Mouse (Mus musculus): ENCODE measurements around the gene Atp6v0a2. TPM values are rescaled to one million over a fixed set of nuclear protein-coding genes. Genes with fewer than 3 reads are reported as not detected.

Gene Atp6v0a2
- polyA plus RNA-seq, 1 experiment from 2014 or later = 50.4 TPM

- H3K36me3 ChIP-seq (ENCODE audit: control insufficient read depth, insufficient read depth, low read length) = no peaks in the 10 kb centered on the region; the same call in 1 of the 2 replicates
- H3K4me3 ChIP-seq (ENCODE audit: low read depth, low read length) = no peak overlapping the region
- DNase-seq (ENCODE audit: low spot score) (no peak), ATAC-seq (ENCODE audit: insufficient read depth, low FRiP score, low TSS enrichment) (no peak)
- H3K27me3 ChIP-seq (ENCODE audit: control insufficient read depth, insufficient read depth, low read length) = no peaks in the 10 kb centered on the region
- H3K27ac ChIP-seq (ENCODE audit: low read depth, low read length) = no peak overlapping the region
- H3K9ac ChIP-seq (ENCODE audit: low read length) = no peak overlapping the region
- 87% methylated on average over 17 of the region's 17 CpGs for WGBS
- no peaks in the 10 kb centered on the region for H3K9me3 ChIP-seq (ENCODE audit: control insufficient read depth, low read length)
- no peaks in the 10 kb centered on the region for H3K4me1 ChIP-seq (ENCODE audit: control insufficient read depth, insufficient read depth, low read length)
- H3K4me2 ChIP-seq (ENCODE audit: low read depth) = no peak overlapping the region
These were observed 23.2 kb upstream of the Atp6v0a2 start for GRCm38 (mm10) chr5:124605041-124605622.

- Histone ChIP-seq H3K9me3 (ENCODE audit: control insufficient read depth, low read length) (no peaks in the 10 kb centered on the region), H3K27ac (ENCODE audit: low read depth, low read length) (no peak overlapping the region), H3K4me3 (ENCODE audit: low read depth, low read length) (no peak overlapping the region), H3K4me1 (ENCODE audit: control insufficient read depth, insufficient read depth, low read length) (no peaks in the 10 kb centered on the region), H3K36me3 (ENCODE audit: control insufficient read depth, insufficient read depth, low read length) (no peaks in the 10 kb centered on the region; the same call in 1 of the 2 replicates), H3K9ac (ENCODE audit: low read length) (no peak overlapping the region), H3K4me2 (ENCODE audit: low read depth) (no peak overlapping the region), H3K27me3 (ENCODE audit: control insufficient read depth, insufficient read depth, low read length) (no peaks in the 10 kb centered on the region)
- WGBS = 80% methylated on average over 10 of the region's 10 CpGs
- ATAC-seq (ENCODE audit: insufficient read depth, low FRiP score, low TSS enrichment) = no peak
- no peak for DNase-seq (ENCODE audit: low spot score)
These were observed 17.4 kb upstream of the Atp6v0a2 start for GRCm38 (mm10) chr5:124610965-124611364.

DNA sequence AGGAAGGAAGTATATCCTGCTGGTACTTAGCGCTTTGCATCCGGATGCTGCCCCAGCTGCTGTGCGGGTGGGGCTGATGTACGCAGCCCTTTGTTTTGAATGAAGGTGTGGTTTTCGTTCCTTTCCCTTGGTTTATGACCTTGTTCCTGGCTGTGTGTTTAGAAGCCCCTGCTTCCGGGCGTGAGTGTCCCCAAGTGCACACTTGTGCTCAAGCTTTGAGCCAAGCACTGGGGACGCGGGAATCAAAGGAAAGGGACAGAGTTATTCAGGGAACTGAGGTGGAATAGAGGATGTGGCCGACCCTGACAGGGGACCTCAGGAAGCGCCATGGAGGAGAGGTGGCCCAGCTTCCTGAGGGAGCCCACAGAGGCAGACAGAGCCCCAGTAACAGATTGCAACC lies 13.7 kb upstream of the Atp6v0a2 start:
- H3K4me3 ChIP-seq (ENCODE audit: low read depth, low read length) = no peak overlapping the region
- H3K9me3 ChIP-seq (ENCODE audit: control insufficient read depth, low read length) = no peaks in the 10 kb centered on the region
- DNase-seq (ENCODE audit: low spot score) = no peak
- no peaks in the 10 kb centered on the region for H3K27me3 ChIP-seq (ENCODE audit: control insufficient read depth, insufficient read depth, low read length)
- ATAC-seq (ENCODE audit: insufficient read depth, low FRiP score, low TSS enrichment) = no peak
- no peaks in the 10 kb centered on the region for H3K4me1 ChIP-seq (ENCODE audit: control insufficient read depth, insufficient read depth, low read length)
- WGBS = 84% methylated on average over 11 of the region's 11 CpGs
- H3K4me2 ChIP-seq (ENCODE audit: low read depth) = no peak overlapping the region
- no peaks in the 10 kb centered on the region for H3K36me3 ChIP-seq (ENCODE audit: control insufficient read depth, insufficient read depth, low read length)
- H3K27ac ChIP-seq (ENCODE audit: low read depth, low read length) = no peak overlapping the region
- H3K9ac ChIP-seq (ENCODE audit: low read length) = no peak overlapping the region

GRCm38 (mm10) chr5:124618711-124619110 lies 9.7 kb upstream of the Atp6v0a2 start:
- Histone ChIP-seq H3K36me3 (ENCODE audit: control insufficient read depth, insufficient read depth, low read length) (no peaks in the 10 kb centered on the region), H3K27ac (ENCODE audit: low read depth, low read length) (no peak overlapping the region)
- ATAC-seq (ENCODE audit: insufficient read depth, low FRiP score, low TSS enrichment) = no peak

GRCm38 (mm10) chr5:124621362-124621761 lies 7.0 kb upstream of the Atp6v0a2 start:
- no peak overlapping the region for H3K27ac ChIP-seq (ENCODE audit: low read depth, low read length)
- 78% methylated on average over 13 of the region's 13 CpGs for WGBS
- DNase-seq (ENCODE audit: low spot score) (no peak), ATAC-seq (ENCODE audit: insufficient read depth, low FRiP score, low TSS enrichment) (no peak)
- H3K27me3 ChIP-seq (ENCODE audit: control insufficient read depth, insufficient read depth, low read length) = no peaks in the 10 kb centered on the region
- H3K4me2 ChIP-seq (ENCODE audit: low read depth) = no peak overlapping the region
- no peaks in the 10 kb centered on the region for H3K4me1 ChIP-seq (ENCODE audit: control insufficient read depth, insufficient read depth, low read length)
- H3K9ac ChIP-seq (ENCODE audit: low read length) = no peak overlapping the region
- H3K9me3 ChIP-seq (ENCODE audit: control insufficient read depth, low read length) = no peaks in the 10 kb centered on the region
- H3K36me3 ChIP-seq (ENCODE audit: control insufficient read depth, insufficient read depth, low read length) = no peaks in the 10 kb centered on the region
- no peak overlapping the region for H3K4me3 ChIP-seq (ENCODE audit: low read depth, low read length)

More at GRCm38 (mm10) chr5:124618711-124619110, 9.7 kb upstream of the Atp6v0a2 start:
- Histone ChIP-seq H3K27me3 (ENCODE audit: control insufficient read depth, insufficient read depth, low read length) (no peaks in the 10 kb centered on the region), H3K4me3 (ENCODE audit: low read depth, low read length) (no peak overlapping the region), H3K4me1 (ENCODE audit: control insufficient read depth, insufficient read depth, low read length) (no peaks in the 10 kb centered on the region), H3K9me3 (ENCODE audit: control insufficient read depth, low read length) (no peaks in the 10 kb centered on the region), H3K9ac (ENCODE audit: low read length) (no peak overlapping the region), H3K4me2 (ENCODE audit: low read depth) (no peak overlapping the region)
- DNase-seq (ENCODE audit: low spot score) = no peak
- WGBS = 82% methylated on average over 10 of the region's 10 CpGs

- no peak overlapping the region for H3K4me3 ChIP-seq (ENCODE audit: low read depth, low read length)
- no peaks in the 10 kb centered on the region for H3K4me1 ChIP-seq (ENCODE audit: control insufficient read depth, insufficient read depth, low read length)
- no peaks in the 10 kb centered on the region for H3K27me3 ChIP-seq (ENCODE audit: control insufficient read depth, insufficient read depth, low read length)
- WGBS = 88% methylated on average over 15 of the region's 15 CpGs
- no peak for DNase-seq (ENCODE audit: low spot score)
- H3K4me2 ChIP-seq (ENCODE audit: low read depth) = no peak overlapping the region
- no peaks in the 10 kb centered on the region for H3K36me3 ChIP-seq (ENCODE audit: control insufficient read depth, insufficient read depth, low read length)
- no peak overlapping the region; the same call in 1 of the 2 replicates for H3K9ac ChIP-seq (ENCODE audit: low read length)
- H3K9me3 ChIP-seq (ENCODE audit: control insufficient read depth, low read length) = no peaks in the 10 kb centered on the region
- ATAC-seq (ENCODE audit: insufficient read depth, low FRiP score, low TSS enrichment) = no peak
- H3K27ac ChIP-seq (ENCODE audit: low read depth, low read length) = no peak overlapping the region
These were observed 5.5 kb upstream of the Atp6v0a2 start for GRCm38 (mm10) chr5:124622890-124623289.

DNA sequence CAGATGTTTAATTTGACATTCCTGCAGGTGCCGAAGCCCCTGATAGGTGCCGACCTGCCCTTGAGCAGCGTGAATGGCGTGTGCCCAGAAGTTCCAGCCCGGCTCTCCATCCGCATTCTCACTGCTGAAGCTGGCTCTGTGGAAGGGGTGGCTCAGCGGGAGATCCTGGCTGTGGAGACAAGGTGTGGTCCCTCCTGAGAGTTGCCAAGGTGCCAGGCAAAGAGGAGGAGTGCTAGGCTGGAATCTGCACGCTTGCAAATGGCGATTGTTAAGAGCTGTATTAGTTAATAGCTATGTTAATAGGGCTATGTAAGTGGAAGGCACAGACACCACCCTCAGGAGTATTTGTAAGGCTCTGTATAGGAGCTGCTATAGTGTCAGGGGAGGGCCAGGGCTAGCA lies 4.1 kb upstream of the Atp6v0a2 start:
- ATAC-seq (ENCODE audit: insufficient read depth, low FRiP score, low TSS enrichment) = no peak
- Histone ChIP-seq H3K27me3 (ENCODE audit: control insufficient read depth, insufficient read depth, low read length) (no peaks in the 10 kb centered on the region), H3K36me3 (ENCODE audit: control insufficient read depth, insufficient read depth, low read length) (no peaks in the 10 kb centered on the region), H3K27ac (ENCODE audit: low read depth, low read length) (no peak overlapping the region), H3K4me2 (ENCODE audit: low read depth) (no peak overlapping the region), H3K9me3 (ENCODE audit: control insufficient read depth, low read length) (no peaks in the 10 kb centered on the region), H3K4me3 (ENCODE audit: low read depth, low read length) (no peak overlapping the region), H3K4me1 (ENCODE audit: control insufficient read depth, insufficient read depth, low read length) (peaks cover 3% of the 10 kb centered on the region; the same call in 1 of the 2 replicates), H3K9ac (ENCODE audit: low read length) (no peak overlapping the region)
- no peak for DNase-seq (ENCODE audit: low spot score)
- WGBS = 93% methylated on average over 9 of the region's 9 CpGs

GRCm38 (mm10) chr5:124629641-124630040 lies 1.3 kb downstream of the Atp6v0a2 start:
- Histone ChIP-seq H3K9me3 (ENCODE audit: control insufficient read depth, low read length) (no peaks in the 10 kb centered on the region), H3K4me2 (ENCODE audit: low read depth) (peak overlapping the region; percentile 60), H3K27me3 (ENCODE audit: control insufficient read depth, insufficient read depth, low read length) (no peaks in the 10 kb centered on the region), H3K36me3 (ENCODE audit: control insufficient read depth, insufficient read depth, low read length) (peaks cover 3% of the 10 kb centered on the region), H3K4me1 (ENCODE audit: control insufficient read depth, insufficient read depth, low read length) (peaks cover 12% of the 10 kb centered on the region), H3K4me3 (ENCODE audit: low read depth, low read length) (peak overlapping the region; percentile 93), H3K9ac (ENCODE audit: low read length) (peak overlapping the region; percentile 83), H3K27ac (ENCODE audit: low read depth, low read length) (no peak overlapping the region)
- 27% methylated on average over 11 of the region's 11 CpGs for WGBS
- DNase-seq (ENCODE audit: low spot score) (no peak), ATAC-seq (ENCODE audit: insufficient read depth, low FRiP score, low TSS enrichment) (0 out of 2 replicates have a peak, but pooled peaks have one; percentile 12)

DNA sequence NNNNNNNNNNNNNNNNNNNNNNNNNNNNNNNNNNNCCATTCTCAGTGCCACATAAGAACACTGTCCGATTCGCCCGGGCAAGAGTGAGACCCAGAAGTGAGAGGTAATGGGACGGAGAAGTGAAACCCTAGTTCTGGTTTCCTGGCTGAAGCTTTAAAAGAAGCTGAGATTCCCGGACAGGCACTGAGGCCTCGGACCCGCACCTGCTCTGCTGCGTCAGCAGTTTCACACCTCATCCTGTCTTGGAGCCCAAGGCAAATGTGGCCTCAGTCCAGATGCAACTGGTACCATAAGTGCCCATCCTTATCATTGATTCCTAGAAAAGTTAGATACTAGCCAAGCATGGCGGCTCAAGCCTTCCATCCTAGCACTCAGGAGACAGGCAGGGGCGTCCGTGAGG lies 3.3 kb downstream of the Atp6v0a2 start:
- no peaks in the 10 kb centered on the region for H3K27me3 ChIP-seq (ENCODE audit: control insufficient read depth, insufficient read depth, low read length)
- no peak overlapping the region for H3K4me3 ChIP-seq (ENCODE audit: low read depth, low read length)
- H3K4me1 ChIP-seq (ENCODE audit: control insufficient read depth, insufficient read depth, low read length) = peaks cover 12% of the 10 kb centered on the region
- H3K27ac ChIP-seq (ENCODE audit: low read depth, low read length) = no peak overlapping the region
- no peak for DNase-seq (ENCODE audit: low spot score)
- H3K9ac ChIP-seq (ENCODE audit: low read length) = no peak overlapping the region
- 92% methylated on average over 11 of the region's 11 CpGs for WGBS
- H3K36me3 ChIP-seq (ENCODE audit: control insufficient read depth, insufficient read depth, low read length) = peaks cover 8% of the 10 kb centered on the region
- H3K9me3 ChIP-seq (ENCODE audit: control insufficient read depth, low read length) = no peaks in the 10 kb centered on the region
- H3K4me2 ChIP-seq (ENCODE audit: low read depth) = no peak overlapping the region
- ATAC-seq (ENCODE audit: insufficient read depth, low FRiP score, low TSS enrichment) = no peak

Measured in neural tube, embryonic 11.5 days (tissue).